ENCODE assay signal across 8 mouse cellular contexts in genomic region chr7:128610897-128611798, GRCm38 (mm10). TPM values are rescaled to one million over a fixed set of nuclear protein-coding genes. Genes with fewer than 3 reads are reported as not detected.
A peak's percentile ranks its signal among the peaks of the same experiment; 100 is the strongest.
DNase-seq lines count a peak whose midpoint lies in the region; ATAC-seq lines count a peak whose summit lies in the region.

Gene Inpp5f, plus strand, starts transcription at chr7:128611328.

- WGBS in hindbrain, embryonic 15.5 days: 2% methylated on average over 58 of the region's 68 CpGs

- no peaks in the 10 kb centered on the region for H3K36me3 ChIP-seq in hindbrain, embryonic 15.5 days

- peak within 1 kb of the TSS; percentile 73 for H3K4me3 ChIP-seq in hindbrain, embryonic 15.5 days

- peak within 1 kb of the TSS; percentile 77 for H3K27ac ChIP-seq in hindbrain, embryonic 15.5 days (replicated peaks)

- peak; percentile 99 for DNase-seq in T-cell, adult 2 months (ENCODE audit: low spot score)
- peak; percentile 94 to 96 for DNase-seq in cerebellum, postnatal 36 days
- DNase-seq in frontal cortex, postnatal 36 days (ENCODE audit: low spot score in 2 of 2): peak; percentile 95 to 96
- DNase-seq in left cerebral cortex, adult 11 months (ENCODE audit: low spot score): peak; percentile 97
- DNase-seq in lung, postnatal 4 days: peak; percentile 98 to 100
- peak; percentile 99 for DNase-seq in retina, postnatal 7 days (ENCODE audit: low read depth, low spot score)
- peak; percentile 87 for DNase-seq in urinary bladder, adult 2 months (ENCODE audit: low spot score)

- peak; percentile 100 for ATAC-seq in hindbrain, embryonic 15.5 days (ENCODE audit: low FRiP score, low read depth)

- H3K4me2 ChIP-seq in hindbrain, embryonic 15.5 days: peak within 1 kb of the TSS; percentile 93

- H3K27me3 ChIP-seq in hindbrain, embryonic 15.5 days: no peaks in the 10 kb centered on the region

- peaks cover 19% of the 10 kb centered on the region for H3K4me1 ChIP-seq in hindbrain, embryonic 15.5 days (replicated peaks)

- H3K9me3 ChIP-seq in hindbrain, embryonic 15.5 days: no peaks in the 10 kb centered on the region

- H3K9ac ChIP-seq in hindbrain, embryonic 15.5 days: peak within 1 kb of the TSS; percentile 79

RNA-seq across cellular contexts. Expression of gene Inpp5f, which starts in this region (rescaled TPM):
- 400 and 406 TPM in 2 replicates for polyA plus RNA-seq in hindbrain, embryonic 15.5 days (2015; fragmentation: Nextera tagmentation; extraction: Ambion mirVana)
- polyA plus RNA-seq in urinary bladder, adult 2 months (2012; rRNA removed): 13.4 and 14.2 TPM in 2 replicates

Comparison
In these comparisons a context has a peak if more than half of its experiments do, and no peak if none do; other contexts are left out.
1. Peak in every context shown above with its lines: DNase-seq, ATAC-seq, H3K4me3 ChIP-seq and H3K27ac ChIP-seq.
2. RNA of gene Inpp5f (polyA plus RNA-seq): 400 to 406 TPM in hindbrain, embryonic 15.5 days; 13.4 to 14.2 TPM in urinary bladder, adult 2 months; every median in the first group is over 10 times any median in the second.